Mouse (Mus musculus): ENCODE data around the gene Meiob.

DNA sequence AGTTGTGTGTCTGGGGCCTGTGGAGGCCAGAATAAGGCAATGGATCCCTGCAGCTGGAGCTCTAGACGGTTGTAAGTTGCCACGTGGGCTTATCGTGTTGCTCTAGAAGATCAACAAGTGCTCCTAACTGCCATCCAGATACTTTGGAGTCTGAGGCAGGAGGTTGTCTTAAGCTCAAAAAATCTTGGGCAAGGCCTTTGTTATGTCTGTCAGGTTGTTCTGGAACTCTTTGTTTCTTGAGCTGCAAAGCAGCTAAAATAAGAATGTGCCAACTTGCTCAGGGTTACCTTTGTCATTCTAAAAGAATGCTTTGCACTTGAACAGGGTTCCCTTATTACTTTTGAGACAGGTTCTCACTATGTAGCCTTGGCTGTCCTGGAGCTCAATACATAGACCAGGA is 7.1 kb downstream of the Meiob start:
- TF ChIP-seq CTCF (IDR thresholded peaks at IDR 0.05; ENCODE audit: borderline replicate concordance, control insufficient read depth, extremely low read depth, insufficient read depth, low read length, poor library complexity) (no peak), POLR2A (IDR thresholded peaks at IDR 0.05; ENCODE audit: control insufficient read depth, extremely low read depth, insufficient read depth, low read length, poor library complexity) (no peak)

All from thymus, adult 2 months (tissue).